Mouse (Mus musculus) retina, postnatal 7 days (tissue): ENCODE measurements around the gene Fam19a1.

Source experiments
- DNase-seq: peaks from one replicate; pipeline ENCODE4 v3.0.0-alpha.2; 2012; ENCODE audit warnings: low read depth, low spot score

The Fam19a1 gene

GRCm38 (mm10) chr6:96649267-96649666 is 536.3 kb downstream of the Fam19a1 start:
- no peak for DNase-seq

- no peak for DNase-seq
These were observed 553.4 kb downstream of the Fam19a1 start for GRCm38 (mm10) chr6:96666311-96666710.

GRCm38 (mm10) chr6:96677813-96678212 is 564.9 kb downstream of the Fam19a1 start:
- DNase-seq: no peak
